Mouse (Mus musculus): ENCODE measurements around the gene Tfr2.

- TF ChIP-seq CTCF (IDR thresholded peaks at IDR 0.05; ENCODE audit: low read depth) (no peak), EP300 (IDR thresholded peaks at IDR 0.05; ENCODE audit: low read depth) (peak; percentile 74)
Measured at GRCm38 (mm10) chr5:137533117-137533827, 36.4 kb upstream of the Tfr2 start, which contains the start of the genes Epo and Gnb2.
